Mouse (Mus musculus) neural tube, embryonic 12.5 days (tissue): ENCODE data around the gene Zfp850. TPM values are rescaled to one million over a fixed set of nuclear protein-coding genes. Genes with fewer than 3 reads are reported as not detected.
"Not testable (repeated sequence)": the region's sequence is repeated elsewhere in the genome, so short reads cannot be mapped to it uniquely, and the experiment has no call there.

Source experiments
- ATAC-seq: fragments of 200-750 bp; cut with Nextera tagmentation; 2 replicates; pipeline ENCODE4 v1.8.0; 2017; ENCODE audit warnings: low read depth, mild to moderate bottlenecking, moderate TSS enrichment, moderate library complexity; ENCODE audit not compliant: low FRiP score
- H3K27ac ChIP-seq: fragments of 300-500 bp; sonication (generic); 2 replicates; pipeline ENCODE4 v1.5.1; 2016
- H3K27me3 ChIP-seq: fragments of 300-500 bp; sonication (generic); replicated peaks from 2 replicates; pipeline ENCODE4 v1.6.1; 2016; ENCODE audit warnings: mild to moderate bottlenecking
- H3K36me3 ChIP-seq: fragments of 300-500 bp; sonication (generic); 2 replicates; pipeline ENCODE4 v1.6.1; 2016; ENCODE audit warnings: mild to moderate bottlenecking
- H3K4me1 ChIP-seq: fragments of 300-500 bp; sonication (generic); 2 replicates; pipeline ENCODE4 v1.6.1; 2016
- H3K4me2 ChIP-seq: fragments of 300-500 bp; sonication (generic); replicated peaks from 2 replicates; pipeline ENCODE4 v1.6.1; 2016; ENCODE audit warnings: mild to moderate bottlenecking
- H3K4me3 ChIP-seq: fragments of 300-500 bp; sonication (generic); 2 replicates; pipeline ENCODE4 v1.5.1; 2016
- H3K9ac ChIP-seq: fragments of 300-500 bp; sonication (generic); 2 replicates; pipeline ENCODE4 v1.6.1; 2016; ENCODE audit warnings: mild to moderate bottlenecking
- H3K9me3 ChIP-seq: fragments of 300-500 bp; sonication (generic); 2 replicates; pipeline ENCODE4 v1.6.1; 2016; ENCODE audit warnings: mild to moderate bottlenecking
- WGBS: fragments of 180-500 bp; shearing (Covaris S2); methylation state at CpG from one replicate; pipeline ENCODE4 v1.1.7; 2016; 5-methylcytosine and 5-hydroxymethylcytosine counted together
- polyA plus RNA-seq: library from polyadenylated mRNA; unstranded; fragments of >200 nt; fragmentation: Nextera tagmentation; extraction: Ambion mirVana; gene quantifications from 2 replicates; pipeline ENCODE4 v1.2.1, GENCODE M21; 2016

The Zfp850 gene
- polyA plus RNA-seq, 1 experiment from 2014 or later = 6.6 TPM

DNA sequence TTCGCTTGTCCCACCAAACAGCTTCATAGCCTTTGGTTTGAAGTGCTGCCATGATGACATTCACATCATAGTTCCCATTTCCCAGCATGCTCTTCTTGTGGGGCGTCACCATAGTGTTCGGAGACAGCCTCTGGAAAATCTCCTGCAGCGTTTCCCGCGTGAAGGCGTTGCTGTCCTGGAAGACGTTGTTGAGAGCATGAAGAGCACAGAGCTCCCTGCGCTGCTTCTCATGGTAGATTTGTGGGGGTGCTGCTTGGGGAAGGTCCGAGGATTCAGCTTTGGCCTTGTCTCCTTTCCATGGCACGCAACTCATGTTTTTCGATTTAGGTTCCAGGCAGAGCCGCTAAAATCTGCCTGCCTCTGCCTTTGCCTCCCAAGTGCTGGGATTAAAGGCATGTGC, 64.5 kb downstream of the Zfp850 start:
- H3K4me3 ChIP-seq, H3K27me3 ChIP-seq, H3K4me2 ChIP-seq, H3K9ac ChIP-seq, H3K9me3 ChIP-seq, H3K27ac ChIP-seq, H3K4me1 ChIP-seq, H3K36me3 ChIP-seq, ATAC-seq: not testable (repeated sequence)
- 91% methylated on average over 13 of the region's 13 CpGs for WGBS

DNA sequence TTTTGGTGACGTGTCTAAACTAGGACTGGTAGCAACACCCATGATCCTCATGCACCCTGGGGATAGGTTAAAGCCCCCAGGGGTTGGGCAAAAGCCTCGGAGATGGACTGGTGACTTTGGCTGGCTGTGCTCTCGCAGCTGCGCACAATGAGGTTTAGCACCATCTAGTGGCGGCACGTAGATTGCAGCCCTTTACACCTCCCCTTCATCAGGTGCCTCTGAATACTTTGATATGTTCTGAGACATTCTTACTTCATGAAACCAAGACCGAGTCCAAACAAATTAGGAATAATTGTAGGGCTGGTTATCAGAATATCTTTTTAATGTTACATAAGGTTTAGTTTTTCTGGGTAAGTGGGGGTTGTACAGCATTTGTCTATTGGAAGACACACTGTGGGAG, 72.0 kb downstream of the Zfp850 start:
- not testable (repeated sequence) for H3K4me3 ChIP-seq, H3K27ac ChIP-seq, H3K9me3 ChIP-seq, H3K27me3 ChIP-seq, H3K4me2 ChIP-seq, H3K4me1 ChIP-seq, H3K36me3 ChIP-seq, ATAC-seq, H3K9ac ChIP-seq
- 36% methylated on average over 6 of the region's 7 CpGs for WGBS

Other genes with a start within 250 kb of the Zfp850 start
- 2.5 and 3.0 TPM in 2 replicates for gene Zfp626, start 206.9 kb downstream of the Zfp850 start, polyA plus RNA-seq
- 9.3 and 10.5 TPM in 2 replicates for gene Zfp59, start 175.5 kb downstream of the Zfp850 start, polyA plus RNA-seq
- 2.0 and 2.4 TPM in 2 replicates for gene Zfp607a, start 156.6 kb downstream of the Zfp850 start, polyA plus RNA-seq
- 15.8 and 16.1 TPM in 2 replicates for gene Zfp974, start 84.7 kb downstream of the Zfp850 start, polyA plus RNA-seq
- gene Zfp780b, start 34.9 kb downstream of the Zfp850 start, polyA plus RNA-seq = 26.3 and 27.5 TPM in 2 replicates
- 331 and 338 TPM in 2 replicates for gene Psmc4, start 36.0 kb upstream of the Zfp850 start, polyA plus RNA-seq
- gene Fcgbp, start 57.1 kb upstream of the Zfp850 start, polyA plus RNA-seq = not detected in 2 replicates
- 0.05 TPM in 1 of 2 replicates, not detected in the other for gene 9530053A07Rik, start 115.4 kb upstream of the Zfp850 start, polyA plus RNA-seq
- gene Fbl, start 155.6 kb upstream of the Zfp850 start, polyA plus RNA-seq = 118 and 135 TPM in 2 replicates
- 20.4 and 22.0 TPM in 2 replicates for gene Dyrk1b, start 165.4 kb upstream of the Zfp850 start, polyA plus RNA-seq